Mouse (Mus musculus) heart, postnatal 0 days (tissue): ENCODE measurements around the gene Rerg.

ENCODE experiments used
- CTCF ChIP-seq: IDR thresholded peaks from 2 replicates; pipeline ENCODE4 v1.5.1; 2016; ENCODE audit warnings: antibody characterized with exemption, control low read depth, low read depth
- EP300 ChIP-seq: IDR thresholded peaks from 2 replicates; pipeline ENCODE4 v1.6.1; 2016; ENCODE audit warnings: antibody characterized with exemption, low read depth

DNA sequence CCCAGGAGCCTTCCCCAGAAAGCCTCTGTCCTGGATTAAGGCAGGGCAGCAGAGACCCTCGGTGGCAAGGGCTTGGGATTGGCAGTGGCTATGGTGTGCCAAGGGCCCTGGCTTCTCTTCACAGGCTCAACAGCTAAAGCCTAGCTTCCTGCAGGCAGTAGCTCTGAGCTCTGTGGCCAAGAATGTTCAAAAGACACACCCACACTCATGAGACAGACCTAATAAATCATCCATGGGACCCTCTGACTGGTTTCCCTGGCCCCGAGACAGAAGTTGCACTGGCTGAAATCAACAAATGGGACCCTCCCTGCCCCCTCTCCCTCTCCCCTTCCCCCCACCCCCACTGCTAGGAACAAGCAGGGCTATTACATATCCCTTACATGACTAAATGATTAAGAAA is 44.1 kb downstream of the Rerg start:
- TF ChIP-seq EP300 (no peak), CTCF (no peak)
